Mouse (Mus musculus) MEL (cell line): ENCODE measurements around the gene Rab31. TPM values are rescaled to one million over a fixed set of nuclear protein-coding genes. Genes with fewer than 3 reads are reported as not detected.
A peak's percentile ranks its signal among the peaks of the same experiment; 100 is the strongest.

Experiments used
- DNase-seq: peaks from one replicate; pipeline ENCODE4 v3.0.0; 2011; ENCODE audit warnings: low read depth, low spot score
- H3K27ac ChIP-seq: 2 replicates; pipeline ENCODE4 v1.5.1; 2012; ENCODE audit warnings: low read depth, mild to moderate bottlenecking, control low read depth, low read length, moderate library complexity; ENCODE audit not compliant: control insufficient read depth
- H3K27me3 ChIP-seq, 2 experiments: fragments of 150-350 bp in 1 of 2; sonication (generic) in 1 of 2; 2 replicates each; pipeline ENCODE4 v1.6.1; 2012; ENCODE audit warnings: low read length in 2 of 2, mild to moderate bottlenecking in 2 of 2, improper control_type of control experiment in 1 of 2, moderate library complexity in 1 of 2; ENCODE audit not compliant: insufficient read depth in 2 of 2, control insufficient read depth in 1 of 2
- H3K36me3 ChIP-seq, 2 experiments: 2 replicates each; pipeline ENCODE4 v1.6.1; 2012 to 2014; ENCODE audit warnings: low read length in 2 of 2, improper control_type of control experiment in 1 of 2, inconsistent platforms in 1 of 2, mild to moderate bottlenecking in 1 of 2; ENCODE audit not compliant: insufficient read depth in 2 of 2, control insufficient read depth in 1 of 2
- H3K4me1 ChIP-seq, 2 experiments: fragments of 150-350 bp in 1 of 2; sonication (generic) in 1 of 2; 2 replicates each; pipeline ENCODE4 v1.6.1; 2012; ENCODE audit warnings: low read length in 2 of 2, improper control_type of control experiment in 1 of 2, mild to moderate bottlenecking in 1 of 2; ENCODE audit not compliant: insufficient read depth in 2 of 2, control insufficient read depth in 1 of 2
- H3K4me3 ChIP-seq, 2 experiments: fragments of 150-350 bp in 1 of 2; sonication (generic) in 1 of 2; 2 replicates each; pipeline ENCODE4 v1.5.1; 2012; ENCODE audit warnings: low read depth in 2 of 2, low read length in 2 of 2, mild to moderate bottlenecking in 2 of 2, moderate library complexity in 2 of 2, control low read depth in 1 of 2, improper control_type of control experiment in 1 of 2; ENCODE audit not compliant: control insufficient read depth in 1 of 2, insufficient read depth in 1 of 2
- H3K79me2 ChIP-seq: 2 replicates; pipeline ENCODE4 v1.6.1; 2012; ENCODE audit warnings: mild to moderate bottlenecking, low read length, moderate library complexity; ENCODE audit not compliant: control insufficient read depth, poor library complexity, insufficient read depth
- H3K9ac ChIP-seq: 2 replicates; pipeline ENCODE4 v1.6.1; 2012; ENCODE audit warnings: low read depth, mild to moderate bottlenecking, control low read depth, low read length, moderate library complexity; ENCODE audit not compliant: control insufficient read depth, poor library complexity, severe bottlenecking
- H3K9me3 ChIP-seq: fragments of 150-350 bp; sonication (generic); replicated peaks from 2 replicates; pipeline ENCODE4 v1.6.1; 2012; ENCODE audit warnings: mild to moderate bottlenecking, low read length, improper control_type of control experiment, moderate library complexity; ENCODE audit not compliant: insufficient read depth
- BHLHE40 ChIP-seq: IDR thresholded peaks from 2 replicates; pipeline ENCODE4 v1.6.1; 2012; ENCODE audit warnings: low read depth, mild to moderate bottlenecking, inconsistent platforms, low read length, improper control_type of control experiment, borderline replicate concordance
- CTCF ChIP-seq, 3 experiments: IDR thresholded peaks in 2 of 3; conservative IDR thresholded peaks in 1 of 3; 2 replicates each; pipeline ENCODE4 v1.5.1; 2011 to 2012; ENCODE audit warnings: low read length in 3 of 3, low read depth in 2 of 3, mild to moderate bottlenecking in 2 of 3, improper control_type of control experiment in 1 of 3, inconsistent platforms in 1 of 3, mixed read lengths in 1 of 3, moderate library complexity in 1 of 3; ENCODE audit not compliant: control insufficient read depth in 1 of 3, insufficient read depth in 1 of 3, poor library complexity in 1 of 3, severe bottlenecking in 1 of 3
- E2F4 ChIP-seq: IDR thresholded peaks from 2 replicates; pipeline ENCODE4 v1.6.1; 2011; ENCODE audit warnings: low read depth, low read length, improper control_type of control experiment, borderline replicate concordance
- ELF1 ChIP-seq: IDR thresholded peaks from 2 replicates; pipeline ENCODE4 v1.6.1; 2014; ENCODE audit warnings: low read depth, mild to moderate bottlenecking, inconsistent platforms, low read length, improper control_type of control experiment, moderate library complexity
- EP300 ChIP-seq, 2 experiments: IDR thresholded peaks; 2 replicates each; pipeline ENCODE4 v1.6.1; 2011; ENCODE audit warnings: improper control_type of control experiment in 2 of 2, low read length in 2 of 2, low read depth in 1 of 2, mild to moderate bottlenecking in 1 of 2
- GATA1 ChIP-seq: IDR thresholded peaks from 2 replicates; pipeline ENCODE4 v1.6.1; 2011; ENCODE audit warnings: low read depth, low read length, improper control_type of control experiment
- MAFK ChIP-seq: IDR thresholded peaks from 2 replicates; pipeline ENCODE4 v1.6.1; 2011; ENCODE audit warnings: low read depth, mild to moderate bottlenecking, low read length, improper control_type of control experiment, borderline replicate concordance
- MAX ChIP-seq: IDR thresholded peaks from 2 replicates; pipeline ENCODE4 v1.6.1; 2011; ENCODE audit warnings: low read length, improper control_type of control experiment
- MAZ ChIP-seq: IDR thresholded peaks from 2 replicates; pipeline ENCODE4 v1.6.1; 2012; ENCODE audit warnings: low read depth, mild to moderate bottlenecking, inconsistent platforms, low read length, improper control_type of control experiment
- NELFE ChIP-seq: IDR thresholded peaks from 2 replicates; pipeline ENCODE4 v1.6.1; 2011; ENCODE audit warnings: low read depth, low read length, improper control_type of control experiment
- POLR2AphosphoS5 ChIP-seq: IDR thresholded peaks from 2 replicates; pipeline ENCODE4 v1.6.1; 2012; ENCODE audit warnings: low read depth, borderline replicate concordance, mild to moderate bottlenecking, inconsistent platforms, low read length, moderate library complexity, mixed read lengths
- RAD21 ChIP-seq: IDR thresholded peaks from 2 replicates; pipeline ENCODE4 v1.6.1; 2011; ENCODE audit warnings: mild to moderate bottlenecking, low read depth, low read length, improper control_type of control experiment
- RCOR1 ChIP-seq: IDR thresholded peaks from 2 replicates; pipeline ENCODE4 v1.6.1; 2012; ENCODE audit warnings: low read depth, mild to moderate bottlenecking, inconsistent platforms, low read length, improper control_type of control experiment
- TCF12 ChIP-seq: IDR thresholded peaks from 2 replicates; pipeline ENCODE4 v1.6.1; 2014; ENCODE audit warnings: low read depth, mild to moderate bottlenecking, inconsistent platforms, low read length, improper control_type of control experiment, moderate library complexity
- USF1 ChIP-seq: IDR thresholded peaks from 2 replicates; pipeline ENCODE4 v1.6.1; 2014; ENCODE audit warnings: low read depth, mild to moderate bottlenecking, inconsistent platforms, low read length, improper control_type of control experiment, moderate library complexity
- USF2 ChIP-seq, 2 experiments: IDR thresholded peaks; 2 replicates each; pipeline ENCODE4 v1.6.1; 2011 to 2012; ENCODE audit warnings: improper control_type of control experiment in 2 of 2, low read length in 2 of 2, borderline replicate concordance in 1 of 2, inconsistent platforms in 1 of 2, low read depth in 1 of 2, mild to moderate bottlenecking in 1 of 2; ENCODE audit not compliant: insufficient read depth in 1 of 2
- ZC3H11A ChIP-seq: IDR thresholded peaks from 2 replicates; pipeline ENCODE4 v1.6.1; 2012; ENCODE audit warnings: low read depth, mild to moderate bottlenecking, inconsistent platforms, low read length, improper control_type of control experiment
- ZNF384 ChIP-seq: IDR thresholded peaks from 2 replicates; pipeline ENCODE4 v1.6.1; 2012; ENCODE audit warnings: low read depth, mild to moderate bottlenecking, inconsistent platforms, low read length, improper control_type of control experiment
- polyA plus RNA-seq, 2 experiments: library from polyadenylated mRNA; stranded (reverse) in 1 of 2; unstranded in 1 of 2; fragments of >175 nt in 1 of 2; fragments of >200 nt in 1 of 2; gene quantifications; 2 replicates each; pipeline versions ENCODE4 v1.2.1 to v1.2.4; 2012; ENCODE audit warnings: low replicate concordance in 2 of 2, low read depth in 1 of 2; ENCODE audit not compliant: insufficient read length in 2 of 2, insufficient read depth in 1 of 2, missing spikeins in 1 of 2
- total RNA-seq: library from RNA; depleted of rRNA; stranded (reverse); fragments of 300-350 nt; gene quantifications from 2 replicates; pipeline ENCODE4 v1.2.3, GENCODE M21; 2012

The Rab31 gene
- total and polyA plus RNA-seq, 3 experiments, result 23.6 to 25.7 TPM; not detected in 1

- Histone ChIP-seq H3K27me3 (no peaks in the 10 kb centered on the region), H3K27ac (peak overlapping the region; percentile 99), H3K9me3 (no peaks in the 10 kb centered on the region), H3K9ac (no peak overlapping the region), H3K4me3 (no peak overlapping the region), H3K36me3 (peaks cover 0 to 37% of the 10 kb centered on the region in 2 experiments; a peak in 2 of 4 replicates), H3K4me1 (peaks cover 26 to 42% of the 10 kb centered on the region in 2 experiments), H3K79me2 (no peaks in the 10 kb centered on the region)
- no peak for TF ChIP-seq MAX
- no peak for TF ChIP-seq GATA1
- no peak for TF ChIP-seq MAZ
- no peak for TF ChIP-seq ELF1
- TF ChIP-seq CTCF (IDR thresholded peaks at IDR 0.05 in 2 of 3, conservative IDR thresholded peaks at IDR 0.05 in 1 of 3; ENCODE audit: control insufficient read depth in 1 of 3, insufficient read depth in 1 of 3, low read depth in 2 of 3, low read length in 3 of 3, poor library complexity in 1 of 3, severe bottlenecking in 1 of 3), result no peak
- no peak for TF ChIP-seq RCOR1
- TF ChIP-seq ZNF384, result no peak
- no peak for TF ChIP-seq E2F4
- TF ChIP-seq NELFE, result no peak
- TF ChIP-seq POLR2AphosphoS5, result no peak
- DNase-seq, result peak; percentile 36
Measured at GRCm38 (mm10) chr17:65662662-65663061, 109.9 kb downstream of the Rab31 start.

GRCm38 (mm10) chr17:65658416-65658815 lies 114.1 kb downstream of the Rab31 start:
- no peak overlapping the region for H3K27ac ChIP-seq
- H3K36me3 ChIP-seq, result peaks cover 0 to 30% of the 10 kb centered on the region in 2 experiments; a peak in 2 of 4 replicates
- TF ChIP-seq MAFK (no peak), ZC3H11A (no peak), GATA1 (no peak), NELFE (no peak), USF1 (no peak), USF2 (IDR thresholded peaks at IDR 0.05; ENCODE audit: borderline replicate concordance in 1 of 2, insufficient read depth in 1 of 2, low read depth in 1 of 2, low read length in 2 of 2) (no peak), ELF1 (no peak), RAD21 (no peak), BHLHE40 (no peak), TCF12 (no peak), EP300 (IDR thresholded peaks at IDR 0.05; ENCODE audit: low read depth in 1 of 2, low read length in 2 of 2) (no peak)
- H3K4me1 ChIP-seq, result peaks cover 20 to 34% of the 10 kb centered on the region in 2 experiments
- no peak overlapping the region for H3K9ac ChIP-seq
- H3K79me2 ChIP-seq, result no peaks in the 10 kb centered on the region
- H3K4me3 ChIP-seq, result no peak overlapping the region
- no peaks in the 10 kb centered on the region for H3K9me3 ChIP-seq
- no peak for DNase-seq
- H3K27me3 ChIP-seq, result no peaks in the 10 kb centered on the region
